Mouse (Mus musculus) liver, postnatal 0 days (tissue): ENCODE results near the gene Erbb4. TPM values are rescaled to one million over a fixed set of nuclear protein-coding genes. Genes with fewer than 3 reads are reported as not detected.
"Not testable (repeated sequence)": the region's sequence is repeated elsewhere in the genome, so short reads cannot be mapped to it uniquely, and the experiment has no call there.

Experiments
- ATAC-seq: fragments of 200-750 bp; cut with Nextera tagmentation; 2 replicates; pipeline ENCODE4 v1.8.0; 2017; ENCODE audit warnings: mild to moderate bottlenecking, moderate library complexity
- DNase-seq: peaks from one replicate; pipeline ENCODE4 v3.0.0-alpha.2; 2016
- H3K27ac ChIP-seq: fragments of 300-500 bp; sonication (generic); 2 replicates; pipeline ENCODE4 v1.5.1; 2014; ENCODE audit warnings: antibody characterized with exemption, moderate library complexity, mild to moderate bottlenecking, low read depth
- H3K27me3 ChIP-seq: fragments of 300-500 bp; sonication (generic); 2 replicates; pipeline ENCODE4 v1.6.1; 2014; ENCODE audit warnings: low read length, control low read depth, mixed read lengths; ENCODE audit not compliant: insufficient read depth
- H3K36me3 ChIP-seq: fragments of 300-500 bp; sonication (generic); replicated peaks from 2 replicates; pipeline ENCODE4 v1.6.1; 2014; ENCODE audit warnings: mild to moderate bottlenecking, control low read depth, low read length, moderate library complexity, mixed read lengths; ENCODE audit not compliant: insufficient read depth
- H3K4me1 ChIP-seq: fragments of 300-500 bp; sonication (generic); 2 replicates; pipeline ENCODE4 v1.6.1; 2014; ENCODE audit warnings: antibody characterized with exemption, mild to moderate bottlenecking, control low read depth; ENCODE audit not compliant: insufficient read depth
- H3K4me2 ChIP-seq: fragments of 300-500 bp; sonication (generic); 2 replicates; pipeline ENCODE4 v1.6.1; 2014; ENCODE audit warnings: low read depth, mild to moderate bottlenecking, low read length, moderate library complexity, mixed read lengths
- H3K4me3 ChIP-seq: fragments of 300-500 bp; sonication (generic); 2 replicates; pipeline ENCODE4 v1.5.1; 2014; ENCODE audit warnings: low read depth, low read length
- H3K9ac ChIP-seq: fragments of 300-500 bp; sonication (generic); replicated peaks from 2 replicates; pipeline ENCODE4 v1.6.1; 2014; ENCODE audit warnings: mild to moderate bottlenecking, moderate library complexity
- H3K9me3 ChIP-seq: fragments of 300-500 bp; sonication (generic); 2 replicates; pipeline ENCODE4 v1.6.1; 2016; ENCODE audit warnings: mild to moderate bottlenecking, control low read depth, low read length, mixed read lengths
- CTCF ChIP-seq: sonication (generic); IDR thresholded peaks from 2 replicates; pipeline ENCODE4 v1.5.1; 2016; ENCODE audit warnings: antibody characterized with exemption, low read depth
- EP300 ChIP-seq: IDR thresholded peaks from 2 replicates; pipeline ENCODE4 v1.6.1; 2016; ENCODE audit warnings: antibody characterized with exemption, low read depth, mild to moderate bottlenecking
- WGBS: fragments of 180-500 bp; shearing (Covaris S2); extraction: QIAGEN DNeasy Blood & Tissue Kit; methylation state at CpG from one replicate; pipeline ENCODE4 v1.1.7; 2014; ENCODE audit not compliant: insufficient replicate concordance; 5-methylcytosine and 5-hydroxymethylcytosine counted together
- polyA plus RNA-seq: library from polyadenylated mRNA; unstranded; fragments of >200 nt; fragmentation: Nextera tagmentation; extraction: Ambion mirVana; gene quantifications from 2 replicates; pipeline ENCODE4 v1.2.1, GENCODE M21; 2015

Gene Erbb4
- polyA plus RNA-seq, 1 experiment from 2014 or later = 0.06 TPM

- Histone ChIP-seq H3K4me3 (no peak overlapping the region), H3K27ac (no peak overlapping the region), H3K4me2 (no peak overlapping the region), H3K9me3 (no peaks in the 10 kb centered on the region), H3K27me3 (no peaks in the 10 kb centered on the region), H3K4me1 (no peaks in the 10 kb centered on the region), H3K36me3 (no peaks in the 10 kb centered on the region), H3K9ac (no peak overlapping the region)
- DNase-seq (no peak), ATAC-seq (no peak)
- no peak for TF ChIP-seq EP300
- 73% methylated on average over 2 of the region's 2 CpGs for WGBS
Measured at GRCm38 (mm10) chr1:68823116-68823644, 284.7 kb downstream of the Erbb4 start.

- no peaks in the 10 kb centered on the region for H3K9me3 ChIP-seq
- H3K9ac ChIP-seq = no peak overlapping the region
- no peak for ATAC-seq
- H3K4me2 ChIP-seq = no peak overlapping the region
- 66% methylated on average over 2 of the region's 2 CpGs for WGBS
- H3K36me3 ChIP-seq = no peaks in the 10 kb centered on the region
- H3K4me3 ChIP-seq = no peak overlapping the region
- no peak for DNase-seq
- H3K27ac ChIP-seq = no peak overlapping the region
- no peaks in the 10 kb centered on the region for H3K4me1 ChIP-seq
- TF ChIP-seq EP300 (no peak), CTCF (no peak)
- no peaks in the 10 kb centered on the region for H3K27me3 ChIP-seq
Measured at GRCm38 (mm10) chr1:68806711-68807110, 301.1 kb downstream of the Erbb4 start.

DNA sequence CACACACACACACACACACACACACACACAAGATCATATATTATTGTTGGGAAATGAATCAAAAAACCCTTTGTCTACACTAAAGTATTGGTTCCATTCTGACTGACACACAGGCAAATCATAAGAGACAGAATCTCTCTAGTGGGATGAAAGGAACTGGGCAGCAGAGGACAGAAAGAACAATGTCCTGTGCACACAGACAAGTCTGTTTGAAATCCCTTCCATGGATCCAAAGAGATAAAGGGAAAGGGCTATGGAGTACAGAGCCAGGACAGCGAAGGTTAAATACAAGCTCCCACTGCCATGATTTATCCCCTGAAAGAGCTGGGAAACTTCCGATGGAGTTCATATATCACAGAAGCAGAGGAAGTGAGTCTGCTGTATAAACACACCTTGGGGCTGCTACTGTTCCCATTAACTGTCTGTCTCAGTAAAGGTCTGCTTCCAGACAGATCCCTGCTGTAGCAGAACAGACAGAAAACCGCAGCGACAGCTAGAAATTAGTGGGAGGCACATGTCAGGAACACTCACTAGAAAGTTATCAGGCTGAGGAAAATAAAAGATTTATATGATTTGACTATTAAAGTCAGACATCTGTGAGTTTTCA, 320.3 kb downstream of the Erbb4 start:
- Histone ChIP-seq H3K4me1 (no peaks in the 10 kb centered on the region), H3K4me2 (no peak overlapping the region), H3K27ac (no peak overlapping the region), H3K9ac (no peak overlapping the region), H3K9me3 (no peaks in the 10 kb centered on the region), H3K4me3 (no peak overlapping the region), H3K27me3 (no peaks in the 10 kb centered on the region), H3K36me3 (no peaks in the 10 kb centered on the region)
- 51% methylated on average over 4 of the region's 4 CpGs for WGBS
- no peak for TF ChIP-seq CTCF
- TF ChIP-seq EP300 = no peak
- ATAC-seq (no peak), DNase-seq (no peak)

GRCm38 (mm10) chr1:68780653-68781052, 327.2 kb downstream of the Erbb4 start:
- ATAC-seq (no peak), DNase-seq (no peak)
- no peaks in the 10 kb centered on the region for H3K27me3 ChIP-seq

GRCm38 (mm10) chr1:68780032-68780431, 327.8 kb downstream of the Erbb4 start:
- no peak overlapping the region for H3K27ac ChIP-seq
- no peak overlapping the region for H3K4me2 ChIP-seq
- H3K27me3 ChIP-seq = no peaks in the 10 kb centered on the region
- no peaks in the 10 kb centered on the region for H3K36me3 ChIP-seq
- no peak overlapping the region for H3K4me3 ChIP-seq
- DNase-seq = no peak
- no peak overlapping the region for H3K9ac ChIP-seq
- no peak for ATAC-seq
- H3K4me1 ChIP-seq = no peaks in the 10 kb centered on the region
- WGBS = 72% methylated on average over 1 of the region's 1 CpGs
- TF ChIP-seq CTCF (no peak), EP300 (no peak)
- H3K9me3 ChIP-seq = no peaks in the 10 kb centered on the region

More at GRCm38 (mm10) chr1:68780653-68781052, 327.2 kb downstream of the Erbb4 start:
- H3K36me3 ChIP-seq = no peaks in the 10 kb centered on the region
- H3K4me3 ChIP-seq = no peak overlapping the region
- H3K4me2 ChIP-seq = no peak overlapping the region
- whole genome bisulfite sequencing = 25% methylated on average over 2 of the region's 2 CpGs
- H3K4me1 ChIP-seq = no peaks in the 10 kb centered on the region
- H3K27ac ChIP-seq = no peak overlapping the region
- H3K9me3 ChIP-seq = no peaks in the 10 kb centered on the region
- TF ChIP-seq CTCF (no peak), EP300 (no peak)
- no peak overlapping the region for H3K9ac ChIP-seq

GRCm38 (mm10) chr1:68766095-68766494, 341.8 kb downstream of the Erbb4 start:
- H3K27me3 ChIP-seq, ATAC-seq, DNase-seq, H3K9me3 ChIP-seq, H3K9ac ChIP-seq, H3K4me1 ChIP-seq, H3K4me2 ChIP-seq, H3K4me3 ChIP-seq, H3K36me3 ChIP-seq, H3K27ac ChIP-seq: not testable (repeated sequence)

GRCm38 (mm10) chr1:68762456-68762855, 345.4 kb downstream of the Erbb4 start:
- no peak for ATAC-seq
- TF ChIP-seq CTCF (no peak), EP300 (no peak)
- Histone ChIP-seq H3K36me3 (no peaks in the 10 kb centered on the region), H3K4me2 (no peak overlapping the region), H3K4me1 (no peaks in the 10 kb centered on the region), H3K9ac (no peak overlapping the region), H3K4me3 (no peak overlapping the region), H3K27me3 (no peaks in the 10 kb centered on the region), H3K27ac (no peak overlapping the region), H3K9me3 (0 out of 2 replicates have a peak, but pooled peaks cover 2% of the 10 kb centered on the region)
- no peak for DNase-seq
- 76% methylated on average over 5 of the region's 5 CpGs for WGBS
